8 mouse cellular contexts compared by ENCODE assay signal in genomic region chr5:147293127-147293910, GRCm38 (mm10). TPM values are rescaled to one million over a fixed set of nuclear protein-coding genes. Genes with fewer than 3 reads are reported as not detected.
DNase-seq lines count a peak whose midpoint lies in the region; ATAC-seq lines count a peak whose summit lies in the region.

No protein-coding gene starts in this region.

- H3K9me3 ChIP-seq in liver, embryonic 11.5 days (ENCODE audit: control insufficient read depth, low read length) = no peaks in the 10 kb centered on the region

- DNase-seq in 416B (ENCODE audit: low read depth) = peak; percentile 91
- DNase-seq in Muller cell, postnatal 12 days (ENCODE audit: inconsistent ontology term) = peak; percentile 71
- DNase-seq in cerebellum, postnatal 10 days = peak; percentile 81 to 84
- DNase-seq in frontal cortex, postnatal 36 days (ENCODE audit: low spot score in 2 of 2) = peak; percentile 51 to 55
- peak; percentile 31 for DNase-seq in kidney, adult 11 months
- peak; percentile 86 for DNase-seq in liver, embryonic 11.5 days (ENCODE audit: low spot score)
- DNase-seq in telencephalon, adult 2 months (ENCODE audit: low read depth, low spot score) = peak; percentile 19

- peaks cover 14% of the 10 kb centered on the region for H3K4me1 ChIP-seq in liver, embryonic 11.5 days (replicated peaks; ENCODE audit: control insufficient read depth, insufficient read depth, low read length)

- H3K27me3 ChIP-seq in liver, embryonic 11.5 days (replicated peaks; ENCODE audit: control insufficient read depth, insufficient read depth, low read length) = peaks cover 51% of the 10 kb centered on the region

- WGBS in liver, embryonic 11.5 days = 13% methylated on average over 17 of the region's 18 CpGs

- H3K36me3 ChIP-seq in liver, embryonic 11.5 days (ENCODE audit: control insufficient read depth, insufficient read depth, low read length) = no peaks in the 10 kb centered on the region

- no peak overlapping the region for H3K27ac ChIP-seq in liver, embryonic 11.5 days (ENCODE audit: low read depth, low read length)

- peak; percentile 78 for ATAC-seq in liver, embryonic 11.5 days (replicated peaks; ENCODE audit: low FRiP score)
- 0 out of 2 replicates have a peak, but pooled peaks have one; percentile 43 for ATAC-seq in monocyte, adult 5-6 weeks (replicated peaks; ENCODE audit: insufficient number of reproducible peaks, low FRiP score, low TSS enrichment, poor library complexity, severe bottlenecking)

- H3K9ac ChIP-seq in liver, embryonic 11.5 days (ENCODE audit: low read depth, low read length) = no peak overlapping the region

- H3K4me2 ChIP-seq in liver, embryonic 11.5 days = peak overlapping the region; percentile 46

- no peak overlapping the region for H3K4me3 ChIP-seq in liver, embryonic 11.5 days (ENCODE audit: low read depth, low read length)

RNA-seq across cellular contexts. Expression of gene Cdx2, which starts 13.8 kb away (rescaled TPM):
- 0.14 TPM in 1 of 2 replicates, not detected in the other for polyA plus RNA-seq in liver, embryonic 11.5 days (2014; fragmentation: Nextera tagmentation; extraction: Ambion mirVana)
- total RNA-seq in monocyte, adult 5-6 weeks (2017) = not detected in 3 replicates

RNA-seq across cellular contexts. Expression of gene Pdx1, which starts 23.6 kb away (rescaled TPM):
- polyA plus RNA-seq in liver, embryonic 11.5 days (2014; fragmentation: Nextera tagmentation; extraction: Ambion mirVana) = 0.47 and 0.94 TPM in 2 replicates
- not detected in 3 replicates for total RNA-seq in monocyte, adult 5-6 weeks (2017)

RNA-seq across cellular contexts. Expression of gene Urad, which starts 28.9 kb away (rescaled TPM):
- 0.49 and 0.53 TPM in 2 replicates for polyA plus RNA-seq in liver, embryonic 11.5 days (2014; fragmentation: Nextera tagmentation; extraction: Ambion mirVana)
- total RNA-seq in monocyte, adult 5-6 weeks (2017) = not detected in 3 replicates

Comparison
In these comparisons a context has a peak if more than half of its experiments do, and no peak if none do; other contexts are left out.
1. DNase-seq: peak in every context shown above with its lines; median percentile 91 in 416B; 86 in liver, embryonic 11.5 days; 82 in cerebellum, postnatal 10 days; 71 in Muller cell, postnatal 12 days; 53 in frontal cortex, postnatal 36 days; 31 in kidney, adult 11 months; 19 in telencephalon, adult 2 months.